Mouse (Mus musculus) right cerebral cortex, postnatal 14 days (tissue): Measurements from ENCODE around the gene Rnaseh2c.

ENCODE experiments used
- DNase-seq: peaks from one replicate; pipeline ENCODE4 v3.0.0; 2022

The Rnaseh2c gene

GRCm38 (mm10) chr19:5579971-5580370 lies 21.7 kb upstream of the Rnaseh2c start:
- DNase-seq = no peak

GRCm38 (mm10) chr19:5580776-5581175 lies 20.9 kb upstream of the Rnaseh2c start:
- DNase-seq = no peak

- no peak for DNase-seq
Observed at GRCm38 (mm10) chr19:5581995-5582394, 19.7 kb upstream of the Rnaseh2c start.

GRCm38 (mm10) chr19:5589159-5589558 lies 12.5 kb upstream of the Rnaseh2c start:
- no peak for DNase-seq

- DNase-seq = no peak
Observed at GRCm38 (mm10) chr19:5591888-5592287, 9.8 kb upstream of the Rnaseh2c start.

- DNase-seq = no peak
Observed at GRCm38 (mm10) chr19:5599224-5599623, 2.4 kb upstream of the Rnaseh2c start.

- DNase-seq = no peak
Observed at GRCm38 (mm10) chr19:5603664-5604063, 2.0 kb downstream of the Rnaseh2c start.

GRCm38 (mm10) chr19:5605126-5605525 lies 3.5 kb downstream of the Rnaseh2c start:
- DNase-seq = no peak

- DNase-seq = peak; percentile 26
Observed at GRCm38 (mm10) chr19:5606196-5606595, 4.5 kb downstream of the Rnaseh2c start.

GRCm38 (mm10) chr19:5607705-5608410 lies 6.2 kb downstream of the Rnaseh2c start:
- DNase-seq = peak; percentile 11

- peak; percentile 18 for DNase-seq
Observed at GRCm38 (mm10) chr19:5608707-5609106, 7.0 kb downstream of the Rnaseh2c start.

- no peak for DNase-seq
Observed at GRCm38 (mm10) chr19:5609171-5609546, 7.5 kb downstream of the Rnaseh2c start.

- peak; percentile 92 for DNase-seq
Observed at GRCm38 (mm10) chr19:5609547-5610404, 8.1 kb downstream of the Rnaseh2c start, which contains the start of gene Kat5. TSS of gene Kat5 (minus strand) at chr19:5610237.

GRCm38 (mm10) chr19:5611973-5612372 lies 10.3 kb downstream of the Rnaseh2c start:
- no peak for DNase-seq

GRCm38 (mm10) chr19:5612762-5613411 lies 11.2 kb downstream of the Rnaseh2c start:
- no peak for DNase-seq

GRCm38 (mm10) chr19:5614953-5615352 lies 13.3 kb downstream of the Rnaseh2c start:
- no peak for DNase-seq

- no peak for DNase-seq
Observed at GRCm38 (mm10) chr19:5620007-5620406, 18.3 kb downstream of the Rnaseh2c start.

GRCm38 (mm10) chr19:5621884-5622283 lies 20.2 kb downstream of the Rnaseh2c start:
- no peak for DNase-seq

- no peak for DNase-seq
Observed at GRCm38 (mm10) chr19:5625311-5625710, 23.6 kb downstream of the Rnaseh2c start.

- DNase-seq = no peak
Observed at GRCm38 (mm10) chr19:5629907-5630306, 28.2 kb downstream of the Rnaseh2c start.

- no peak for DNase-seq
Observed at GRCm38 (mm10) chr19:5632120-5632519, 30.4 kb downstream of the Rnaseh2c start.

GRCm38 (mm10) chr19:5636036-5636570 lies 34.4 kb downstream of the Rnaseh2c start:
- DNase-seq = no peak

- DNase-seq = no peak
Observed at GRCm38 (mm10) chr19:5636571-5637041, 34.9 kb downstream of the Rnaseh2c start.
